Mouse (Mus musculus): ENCODE measurements around the gene Sorcs1.

Sorcs1 gene

GRCm38 (mm10) chr19:50422928-50423327, 255.5 kb downstream of the Sorcs1 start:
- no peak for DNase-seq (ENCODE audit: low read depth, low spot score)

- no peak for DNase-seq (ENCODE audit: low read depth, low spot score)
Observed at GRCm38 (mm10) chr19:50418962-50419720, 259.3 kb downstream of the Sorcs1 start.

- no peak for DNase-seq (ENCODE audit: low read depth, low spot score)
Observed at GRCm38 (mm10) chr19:50410561-50410960, 267.9 kb downstream of the Sorcs1 start.

GRCm38 (mm10) chr19:50398341-50398740, 280.1 kb downstream of the Sorcs1 start:
- DNase-seq (ENCODE audit: low read depth, low spot score), result no peak

- no peak for DNase-seq (ENCODE audit: low read depth, low spot score)
Observed at GRCm38 (mm10) chr19:50395731-50396130, 282.7 kb downstream of the Sorcs1 start.

GRCm38 (mm10) chr19:50394101-50394500, 284.3 kb downstream of the Sorcs1 start:
- DNase-seq (ENCODE audit: low read depth, low spot score), result no peak

DNA sequence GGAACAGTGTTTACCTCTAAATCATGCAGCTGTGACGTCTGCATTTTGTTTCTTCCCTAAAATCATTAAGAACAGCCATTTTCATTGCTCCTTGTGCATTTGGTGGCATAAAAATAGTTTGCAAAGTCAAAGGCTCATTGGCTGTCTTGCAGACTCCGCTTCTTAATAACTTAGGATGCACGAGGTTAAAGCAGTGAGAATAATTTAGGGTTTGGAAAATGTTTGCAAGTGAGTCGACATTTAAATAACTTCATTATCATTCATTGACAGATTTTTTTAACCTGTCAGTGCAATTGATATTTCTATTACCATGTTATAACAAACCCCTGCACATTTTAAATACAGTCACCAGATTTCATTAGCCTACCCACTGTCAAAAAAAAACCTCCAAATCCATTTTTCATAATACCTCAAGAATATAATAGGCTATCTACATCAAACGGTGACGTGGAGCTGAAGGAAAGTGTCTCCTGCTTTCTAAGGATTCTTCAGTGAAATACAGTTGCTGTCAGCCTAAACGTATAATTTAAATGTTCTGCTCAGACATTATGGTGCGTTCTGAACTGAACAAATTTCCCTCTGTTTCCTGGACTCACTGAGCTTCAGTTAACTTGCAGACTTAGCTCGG, 288.4 kb downstream of the Sorcs1 start:
- DNase-seq (ENCODE audit: low read depth, low spot score), result no peak

DNA sequence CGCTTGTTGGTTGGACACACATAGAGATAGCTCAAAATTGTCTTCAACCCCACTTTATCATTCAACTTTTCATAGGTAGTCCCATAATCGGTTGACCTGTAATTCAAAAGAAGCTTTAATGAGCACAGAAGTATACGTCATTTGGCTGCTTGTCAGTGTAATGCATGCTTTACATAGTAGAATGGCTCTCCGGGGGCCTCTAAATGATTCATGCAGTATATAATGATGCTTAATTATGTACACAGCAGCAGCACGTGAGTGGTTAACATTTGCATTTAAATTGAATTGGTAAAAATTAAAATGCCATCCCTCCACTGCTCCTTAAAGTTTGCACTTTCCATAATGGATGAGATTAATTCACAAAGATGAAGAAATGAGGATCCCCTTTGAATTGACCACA, 299.5 kb downstream of the Sorcs1 start:
- DNase-seq (ENCODE audit: low read depth, low spot score), result no peak

- DNase-seq (ENCODE audit: low read depth, low spot score), result no peak
Observed at GRCm38 (mm10) chr19:50374751-50375150, 303.7 kb downstream of the Sorcs1 start.

GRCm38 (mm10) chr19:50366446-50366845, 312.0 kb downstream of the Sorcs1 start:
- peak; percentile 18 for DNase-seq (ENCODE audit: low read depth, low spot score)

- peak; percentile 34 for DNase-seq (ENCODE audit: low read depth, low spot score)
Observed at GRCm38 (mm10) chr19:50362655-50363500, 315.6 kb downstream of the Sorcs1 start.

DNA sequence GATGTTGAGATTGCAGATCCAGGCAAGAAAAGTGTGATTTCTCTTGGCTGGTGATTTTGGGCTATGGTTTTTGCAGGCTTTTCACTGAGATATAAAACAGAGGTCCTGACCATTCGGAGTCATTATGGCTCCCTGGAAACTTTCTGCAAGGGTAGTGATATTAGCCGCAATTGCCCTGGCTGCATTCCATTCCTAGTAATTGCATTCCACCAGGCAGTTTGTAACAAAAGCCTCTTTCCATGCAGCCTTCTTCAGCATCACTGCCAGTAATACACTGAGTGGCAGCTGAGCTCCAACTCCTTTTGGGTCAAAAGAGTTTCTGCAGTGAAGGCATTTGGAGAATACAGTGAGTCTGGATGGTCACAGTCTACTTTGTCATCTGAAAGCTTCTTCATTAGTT, 319.9 kb downstream of the Sorcs1 start:
- no peak for DNase-seq (ENCODE audit: low read depth, low spot score)

DNA sequence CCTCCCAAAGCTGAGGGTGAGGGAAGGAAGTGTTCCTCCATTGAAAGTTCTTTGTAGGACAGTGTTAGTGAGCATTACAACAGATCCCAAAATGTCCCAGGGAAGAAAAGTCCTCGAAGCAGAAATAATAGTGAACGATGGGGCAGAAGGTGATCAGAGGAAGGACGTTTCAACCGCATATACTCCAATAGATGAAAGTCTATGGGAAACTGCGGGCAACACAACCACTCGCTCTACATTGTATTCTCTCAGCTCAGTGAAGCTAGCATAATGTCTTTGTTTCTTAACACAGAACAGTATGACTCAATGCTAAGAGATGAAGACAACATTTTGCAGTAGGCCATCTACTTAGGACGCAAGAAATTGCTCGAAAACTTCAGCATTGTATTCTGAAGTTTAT, 339.2 kb downstream of the Sorcs1 start:
- no peak for DNase-seq (ENCODE audit: low read depth, low spot score)

- DNase-seq (ENCODE audit: low read depth, low spot score), result no peak
Observed at GRCm38 (mm10) chr19:50336751-50337150, 341.7 kb downstream of the Sorcs1 start.

- no peak for DNase-seq (ENCODE audit: low read depth, low spot score)
Observed at GRCm38 (mm10) chr19:50331136-50331535, 347.3 kb downstream of the Sorcs1 start.

DNA sequence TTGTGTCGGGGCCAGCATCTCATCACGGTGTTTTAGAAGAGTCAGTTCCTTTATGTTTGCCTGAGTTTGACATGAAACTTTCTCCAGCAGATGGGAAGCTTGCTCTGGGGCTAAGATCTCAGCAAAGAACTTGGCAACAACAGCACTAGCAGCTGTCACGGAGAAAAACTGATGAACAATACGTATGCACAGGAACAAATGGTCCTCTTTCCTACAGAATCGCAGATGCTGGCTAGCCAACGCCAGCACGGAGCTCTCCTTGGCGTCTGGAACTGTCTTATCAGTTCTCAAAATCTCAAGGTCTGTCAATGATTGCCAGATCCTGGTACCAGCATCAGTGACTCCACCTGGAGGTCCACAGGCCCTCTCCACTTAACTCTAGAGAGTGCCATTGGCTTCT, 350.6 kb downstream of the Sorcs1 start:
- DNase-seq (ENCODE audit: low read depth, low spot score), result no peak

GRCm38 (mm10) chr19:50326151-50326550, 352.3 kb downstream of the Sorcs1 start:
- no peak for DNase-seq (ENCODE audit: low read depth, low spot score)

DNA sequence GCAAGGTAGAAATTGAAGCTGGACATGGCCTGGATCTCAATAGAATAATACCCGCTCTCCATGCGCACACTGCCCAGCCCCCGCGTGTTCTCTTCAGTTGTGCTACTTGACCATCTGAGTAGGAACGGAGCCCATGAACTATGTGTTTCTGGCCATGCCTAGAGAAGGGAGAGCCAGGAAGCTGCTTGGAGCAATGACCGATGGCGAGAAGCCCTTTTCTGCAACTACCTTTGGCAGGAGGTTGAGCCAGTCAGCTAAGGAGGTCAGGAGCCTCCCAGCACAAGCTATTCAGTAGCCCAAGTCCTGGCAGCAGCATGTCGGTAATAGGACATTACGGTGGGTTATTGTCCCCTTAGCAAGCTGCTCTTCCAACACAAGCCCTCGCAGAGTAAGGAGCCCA, 352.8 kb downstream of the Sorcs1 start:
- no peak for DNase-seq (ENCODE audit: low read depth, low spot score)

DNA sequence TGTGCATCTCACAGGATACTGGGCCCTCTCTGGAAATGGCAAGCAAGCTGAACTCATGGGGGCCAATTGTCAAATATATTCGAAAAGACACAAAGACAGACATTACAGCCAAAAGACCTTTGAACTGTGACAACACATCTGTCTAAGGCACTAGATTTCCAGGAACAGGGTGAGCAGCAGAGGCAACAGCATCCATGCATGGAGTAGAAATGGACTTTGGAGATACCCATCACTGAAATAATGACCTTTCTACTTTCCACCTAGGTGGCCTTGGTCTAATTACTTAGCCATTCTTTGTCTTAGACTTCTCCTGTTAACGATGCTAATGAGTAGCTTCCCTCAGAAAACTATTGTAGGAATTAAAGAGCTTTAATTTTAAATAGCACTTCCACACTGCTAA, 371.4 kb downstream of the Sorcs1 start:
- DNase-seq (ENCODE audit: low read depth, low spot score), result no peak

- no peak for DNase-seq (ENCODE audit: low read depth, low spot score)
Observed at GRCm38 (mm10) chr19:50294205-50294604, 384.2 kb downstream of the Sorcs1 start.

GRCm38 (mm10) chr19:50264450-50264849, 414.0 kb downstream of the Sorcs1 start:
- DNase-seq (ENCODE audit: low read depth, low spot score), result peak; percentile 26

- DNase-seq (ENCODE audit: low read depth, low spot score), result peak; percentile 79
Observed at GRCm38 (mm10) chr19:50258718-50259413, 419.6 kb downstream of the Sorcs1 start.
